Mouse (Mus musculus) small intestine, adult 2 months (tissue): Measurements from ENCODE around the gene Manba. TPM values are rescaled to one million over a fixed set of nuclear protein-coding genes. Genes with fewer than 3 reads are reported as not detected.
A peak's percentile ranks its signal among the peaks of the same experiment; 100 is the strongest.

Experiments
- H3K27ac ChIP-seq: fragments of 200-500 bp; 2 replicates; pipeline ENCODE4 v1.5.1; 2012; ENCODE audit warnings: low read depth, low read length, control low read depth, inconsistent platforms; ENCODE audit not compliant: insufficient read depth
- H3K27me3 ChIP-seq: fragments of 200-500 bp; 2 replicates; pipeline ENCODE4 v1.6.1; 2012; ENCODE audit warnings: mild to moderate bottlenecking, moderate library complexity, low read length, inconsistent platforms; ENCODE audit not compliant: control insufficient read depth, insufficient read depth
- H3K36me3 ChIP-seq: fragments of 200-500 bp; 2 replicates; pipeline ENCODE4 v1.6.1; 2012; ENCODE audit warnings: mild to moderate bottlenecking, low read length, control low read depth, inconsistent platforms; ENCODE audit not compliant: control insufficient read depth, insufficient read depth
- H3K4me1 ChIP-seq: fragments of 200-500 bp; 2 replicates; pipeline ENCODE4 v1.6.1; 2012; ENCODE audit warnings: low read length, inconsistent platforms, mixed read lengths; ENCODE audit not compliant: control insufficient read depth, insufficient read depth, insufficient read length
- H3K4me3 ChIP-seq: fragments of 200-500 bp; 2 replicates; pipeline ENCODE4 v1.5.1; 2012; ENCODE audit warnings: low read depth, mild to moderate bottlenecking, control low read depth, inconsistent platforms, low read length, moderate library complexity
- CTCF ChIP-seq: fragments of 200-500 bp; IDR thresholded peaks from 2 replicates; pipeline ENCODE4 v1.5.1; 2012; ENCODE audit warnings: low read depth, mild to moderate bottlenecking, control low read depth, inconsistent platforms, low read length, moderate library complexity, mixed read lengths; ENCODE audit not compliant: insufficient replicate concordance, insufficient read length; ENCODE audit errors: extremely low read depth
- POLR2A ChIP-seq: fragments of 200-500 bp; IDR thresholded peaks from 2 replicates; pipeline ENCODE4 v1.6.1; 2012; ENCODE audit warnings: low read depth, mild to moderate bottlenecking, control low read depth, inconsistent platforms, low read length, moderate library complexity
- WGBS: fragments of 180-500 bp; shearing (Covaris S2); methylation state at CpG from one replicate; pipeline ENCODE4 v1.1.7; 2018; 5-methylcytosine and 5-hydroxymethylcytosine counted together
- polyA plus RNA-seq: library from polyadenylated mRNA; depleted of rRNA; stranded (reverse); fragments of >200 nt; gene quantifications from 2 replicates; pipeline ENCODE4 v1.2.3, GENCODE M21; 2012

Manba gene
- polyA plus RNA-seq, 1 experiment, result 2.6 TPM

GRCm38 (mm10) chr3:135503160-135503559, 17.7 kb downstream of the Manba start:
- H3K36me3 ChIP-seq, result no peaks in the 10 kb centered on the region
- no peak for TF ChIP-seq CTCF
- peaks cover 8% of the 10 kb centered on the region; the same call in 1 of the 2 replicates for H3K4me1 ChIP-seq
- WGBS, result 84% methylated on average over 5 of the region's 5 CpGs
- no peak overlapping the region for H3K4me3 ChIP-seq
- H3K27me3 ChIP-seq, result no peaks in the 10 kb centered on the region
- no peak overlapping the region for H3K27ac ChIP-seq

- 52% methylated on average over 10 of the region's 10 CpGs for WGBS
- Histone ChIP-seq H3K27ac (no peak overlapping the region), H3K4me1 (peaks cover 3% of the 10 kb centered on the region; the same call in 1 of the 2 replicates), H3K4me3 (no peak overlapping the region), H3K27me3 (no peaks in the 10 kb centered on the region), H3K36me3 (no peaks in the 10 kb centered on the region)
- peak; percentile 93; the same call in 1 of the 2 replicates for TF ChIP-seq CTCF
- no peak for TF ChIP-seq POLR2A
Measured at GRCm38 (mm10) chr3:135505369-135505909, 20.0 kb downstream of the Manba start.

GRCm38 (mm10) chr3:135505916-135506482, 20.6 kb downstream of the Manba start:
- 79% methylated on average over 13 of the region's 13 CpGs for WGBS
- Histone ChIP-seq H3K4me1 (peaks cover 3% of the 10 kb centered on the region; the same call in 1 of the 2 replicates), H3K27ac (no peak overlapping the region), H3K27me3 (no peaks in the 10 kb centered on the region), H3K36me3 (peaks cover 2% of the 10 kb centered on the region; the same call in 1 of the 2 replicates), H3K4me3 (no peak overlapping the region)
- TF ChIP-seq CTCF (no peak), POLR2A (no peak)

GRCm38 (mm10) chr3:135507506-135507905, 22.1 kb downstream of the Manba start:
- no peaks in the 10 kb centered on the region for H3K27me3 ChIP-seq
- H3K27ac ChIP-seq, result no peak overlapping the region
- H3K4me3 ChIP-seq, result no peak overlapping the region
- no peak for TF ChIP-seq POLR2A
- no peak for TF ChIP-seq CTCF
- peaks cover 9% of the 10 kb centered on the region for H3K36me3 ChIP-seq
- 83% methylated on average over 7 of the region's 7 CpGs for WGBS
- peaks cover 3% of the 10 kb centered on the region; the same call in 1 of the 2 replicates for H3K4me1 ChIP-seq

GRCm38 (mm10) chr3:135508191-135508590, 22.8 kb downstream of the Manba start:
- H3K4me3 ChIP-seq, result no peak overlapping the region
- H3K27ac ChIP-seq, result no peak overlapping the region
- no peaks in the 10 kb centered on the region for H3K27me3 ChIP-seq
- WGBS, result 88% methylated on average over 1 of the region's 1 CpGs
- H3K4me1 ChIP-seq, result peaks cover 3% of the 10 kb centered on the region; the same call in 1 of the 2 replicates
- peaks cover 10% of the 10 kb centered on the region for H3K36me3 ChIP-seq
- TF ChIP-seq POLR2A, result no peak
- TF ChIP-seq CTCF, result no peak

- H3K27me3 ChIP-seq, result no peaks in the 10 kb centered on the region
- peaks cover 4% of the 10 kb centered on the region; the same call in 1 of the 2 replicates for H3K4me1 ChIP-seq
- 49% methylated on average over 3 of the region's 3 CpGs for WGBS
- H3K27ac ChIP-seq, result no peak overlapping the region
- peaks cover 10% of the 10 kb centered on the region for H3K36me3 ChIP-seq
- no peak for TF ChIP-seq POLR2A
- no peak for TF ChIP-seq CTCF
- H3K4me3 ChIP-seq, result no peak overlapping the region
Measured at GRCm38 (mm10) chr3:135510372-135510771, 25.0 kb downstream of the Manba start.

GRCm38 (mm10) chr3:135511683-135512082, 26.3 kb downstream of the Manba start:
- Histone ChIP-seq H3K4me3 (no peak overlapping the region), H3K27me3 (no peaks in the 10 kb centered on the region), H3K27ac (no peak overlapping the region), H3K36me3 (peaks cover 11% of the 10 kb centered on the region), H3K4me1 (peaks cover 3% of the 10 kb centered on the region; the same call in 1 of the 2 replicates)
- TF ChIP-seq POLR2A (no peak), CTCF (no peak)
- WGBS, result 77% methylated on average over 11 of the region's 11 CpGs
